Mouse (Mus musculus) forelimb bud, embryonic 11.5 days (tissue): ENCODE data around the gene Fam167b.
"Not testable (repeated sequence)": the region's sequence is repeated elsewhere in the genome, so short reads cannot be mapped to it uniquely, and the experiment has no call there.

Experiments
- DNase-seq: peaks from one replicate; pipeline ENCODE4 v3.0.0-alpha.2; 2012; ENCODE audit warnings: low read depth, low spot score

Fam167b gene

GRCm38 (mm10) chr4:129561184-129561583, 17.2 kb downstream of the Fam167b start:
- DNase-seq = no peak

- no peak for DNase-seq
Measured at GRCm38 (mm10) chr4:129558321-129558955, 19.9 kb downstream of the Fam167b start.

GRCm38 (mm10) chr4:129557256-129557808, 21.0 kb downstream of the Fam167b start:
- no peak for DNase-seq

- peak; percentile 90 for DNase-seq
Measured at GRCm38 (mm10) chr4:129556532-129557223, 21.7 kb downstream of the Fam167b start.

GRCm38 (mm10) chr4:129555862-129556531, 22.4 kb downstream of the Fam167b start:
- DNase-seq = no peak

- DNase-seq = peak; percentile 68
Measured at GRCm38 (mm10) chr4:129555421-129555861, 22.9 kb downstream of the Fam167b start.

- DNase-seq = not testable (repeated sequence)
Measured at GRCm38 (mm10) chr4:129554512-129554911, 23.8 kb downstream of the Fam167b start.

- no peak for DNase-seq
Measured at GRCm38 (mm10) chr4:129550295-129550694, 28.1 kb downstream of the Fam167b start.

- no peak for DNase-seq
Measured at GRCm38 (mm10) chr4:129549306-129549705, 29.0 kb downstream of the Fam167b start.

- not testable (repeated sequence) for DNase-seq
Measured at GRCm38 (mm10) chr4:129547631-129548030, 30.7 kb downstream of the Fam167b start.

- DNase-seq = no peak
Measured at GRCm38 (mm10) chr4:129544106-129544505, 34.2 kb downstream of the Fam167b start.

GRCm38 (mm10) chr4:129542592-129543141, 35.7 kb downstream of the Fam167b start, which contains the start of gene Hdac1:
Hdac1 (minus strand) TSS chr4:129542713.
- peak; percentile 96 for DNase-seq

- peak; percentile 36 for DNase-seq
Measured at GRCm38 (mm10) chr4:129541868-129542591, 36.3 kb downstream of the Fam167b start.

GRCm38 (mm10) chr4:129540012-129540411, 38.3 kb downstream of the Fam167b start:
- DNase-seq = no peak

- not testable (repeated sequence) for DNase-seq
Measured at GRCm38 (mm10) chr4:129528901-129529300, 49.4 kb downstream of the Fam167b start.
